Mouse (Mus musculus): ENCODE measurements at regions not wholly inside any gene's neighbourhood (a gene's known extent, or its start where the extent isn't known, plus 50 kb on each side); places are given as distances from the start of the nearest gene placed in this dataset.

GRCm38 (mm10) chr13:57087966-57088365 lies 192.2 kb upstream of the Trpc7 start:
- Histone ChIP-seq H3K4me3 (ENCODE audit: low read depth, low read length) (no peak overlapping the region), H3K4me2 (replicated peaks; ENCODE audit: low read depth, low read length) (no peak overlapping the region), H3K9ac (replicated peaks; ENCODE audit: low read depth, low read length) (no peak overlapping the region), H3K9me3 (ENCODE audit: control insufficient read depth, low read depth, low read length) (no peaks in the 10 kb centered on the region), H3K27me3 (ENCODE audit: control insufficient read depth, insufficient read depth, low read length) (no peaks in the 10 kb centered on the region), H3K36me3 (ENCODE audit: control insufficient read depth, insufficient read depth, low read length) (no peaks in the 10 kb centered on the region), H3K4me1 (ENCODE audit: control insufficient read depth, insufficient read depth, low read length) (no peaks in the 10 kb centered on the region), H3K27ac (ENCODE audit: low read length) (no peak overlapping the region)
- WGBS: 84% methylated on average over 6 of the region's 6 CpGs
- no peak for ATAC-seq (ENCODE audit: insufficient number of reproducible peaks, insufficient read depth, low FRiP score, low read depth)

GRCm38 (mm10) chr13:57087398-57087797 lies 191.6 kb upstream of the Trpc7 start:
- H3K4me1 ChIP-seq (ENCODE audit: control insufficient read depth, insufficient read depth, low read length): no peaks in the 10 kb centered on the region
- no peak overlapping the region for H3K4me3 ChIP-seq (ENCODE audit: low read depth, low read length)
- H3K27ac ChIP-seq (ENCODE audit: low read length): no peak overlapping the region
- H3K9me3 ChIP-seq (ENCODE audit: control insufficient read depth, low read depth, low read length): no peaks in the 10 kb centered on the region
- H3K36me3 ChIP-seq (ENCODE audit: control insufficient read depth, insufficient read depth, low read length): no peaks in the 10 kb centered on the region
- H3K9ac ChIP-seq (replicated peaks; ENCODE audit: low read depth, low read length): no peak overlapping the region
- WGBS: 51% methylated on average over 5 of the region's 5 CpGs
- no peak for ATAC-seq (ENCODE audit: insufficient number of reproducible peaks, insufficient read depth, low FRiP score, low read depth)
- no peaks in the 10 kb centered on the region for H3K27me3 ChIP-seq (ENCODE audit: control insufficient read depth, insufficient read depth, low read length)
- no peak overlapping the region for H3K4me2 ChIP-seq (replicated peaks; ENCODE audit: low read depth, low read length)

- no peak for ATAC-seq (ENCODE audit: insufficient number of reproducible peaks, insufficient read depth, low FRiP score, low read depth)
- Histone ChIP-seq H3K36me3 (ENCODE audit: control insufficient read depth, insufficient read depth, low read length) (no peaks in the 10 kb centered on the region), H3K9ac (replicated peaks; ENCODE audit: low read depth, low read length) (no peak overlapping the region), H3K9me3 (ENCODE audit: control insufficient read depth, low read depth, low read length) (no peaks in the 10 kb centered on the region), H3K27me3 (ENCODE audit: control insufficient read depth, insufficient read depth, low read length) (no peaks in the 10 kb centered on the region), H3K4me1 (ENCODE audit: control insufficient read depth, insufficient read depth, low read length) (no peaks in the 10 kb centered on the region), H3K4me3 (ENCODE audit: low read depth, low read length) (no peak overlapping the region), H3K27ac (ENCODE audit: low read length) (no peak overlapping the region), H3K4me2 (replicated peaks; ENCODE audit: low read depth, low read length) (no peak overlapping the region)
- WGBS: 74% methylated on average over 5 of the region's 5 CpGs
These were observed 188.0 kb upstream of the Trpc7 start for GRCm38 (mm10) chr13:57083751-57084150.

- Histone ChIP-seq H3K4me1 (ENCODE audit: control insufficient read depth, insufficient read depth, low read length) (no peaks in the 10 kb centered on the region), H3K9me3 (ENCODE audit: control insufficient read depth, low read depth, low read length) (no peaks in the 10 kb centered on the region), H3K27ac (ENCODE audit: low read length) (no peak overlapping the region), H3K27me3 (ENCODE audit: control insufficient read depth, insufficient read depth, low read length) (no peaks in the 10 kb centered on the region), H3K4me2 (replicated peaks; ENCODE audit: low read depth, low read length) (no peak overlapping the region), H3K4me3 (ENCODE audit: low read depth, low read length) (no peak overlapping the region), H3K36me3 (ENCODE audit: control insufficient read depth, insufficient read depth, low read length) (no peaks in the 10 kb centered on the region), H3K9ac (replicated peaks; ENCODE audit: low read depth, low read length) (no peak overlapping the region)
- ATAC-seq (ENCODE audit: insufficient number of reproducible peaks, insufficient read depth, low FRiP score, low read depth): no peak
- WGBS: 87% methylated on average over 5 of the region's 5 CpGs
These were observed 174.7 kb upstream of the Trpc7 start for GRCm38 (mm10) chr13:57070479-57070878.

GRCm38 (mm10) chr13:57061656-57062055 lies 165.9 kb upstream of the Trpc7 start:
- no peak overlapping the region for H3K9ac ChIP-seq (replicated peaks; ENCODE audit: low read depth, low read length)
- no peak overlapping the region for H3K4me2 ChIP-seq (replicated peaks; ENCODE audit: low read depth, low read length)
- no peaks in the 10 kb centered on the region for H3K27me3 ChIP-seq (ENCODE audit: control insufficient read depth, insufficient read depth, low read length)
- no peaks in the 10 kb centered on the region for H3K9me3 ChIP-seq (ENCODE audit: control insufficient read depth, low read depth, low read length)
- H3K36me3 ChIP-seq (ENCODE audit: control insufficient read depth, insufficient read depth, low read length): no peaks in the 10 kb centered on the region
- WGBS: 74% methylated on average over 9 of the region's 9 CpGs
- ATAC-seq (ENCODE audit: insufficient number of reproducible peaks, insufficient read depth, low FRiP score, low read depth): no peak
- H3K27ac ChIP-seq (ENCODE audit: low read length): no peak overlapping the region
- no peak overlapping the region for H3K4me3 ChIP-seq (ENCODE audit: low read depth, low read length)
- no peaks in the 10 kb centered on the region for H3K4me1 ChIP-seq (ENCODE audit: control insufficient read depth, insufficient read depth, low read length)

GRCm38 (mm10) chr13:57061074-57061473 lies 165.3 kb upstream of the Trpc7 start:
- H3K27ac ChIP-seq (ENCODE audit: low read length): no peak overlapping the region
- no peak overlapping the region for H3K4me2 ChIP-seq (replicated peaks; ENCODE audit: low read depth, low read length)
- H3K9ac ChIP-seq (replicated peaks; ENCODE audit: low read depth, low read length): no peak overlapping the region
- no peak for ATAC-seq (ENCODE audit: insufficient number of reproducible peaks, insufficient read depth, low FRiP score, low read depth)
- no peaks in the 10 kb centered on the region for H3K27me3 ChIP-seq (ENCODE audit: control insufficient read depth, insufficient read depth, low read length)
- no peaks in the 10 kb centered on the region for H3K9me3 ChIP-seq (ENCODE audit: control insufficient read depth, low read depth, low read length)
- WGBS: 63% methylated on average over 7 of the region's 7 CpGs
- no peaks in the 10 kb centered on the region for H3K4me1 ChIP-seq (ENCODE audit: control insufficient read depth, insufficient read depth, low read length)
- no peaks in the 10 kb centered on the region for H3K36me3 ChIP-seq (ENCODE audit: control insufficient read depth, insufficient read depth, low read length)
- H3K4me3 ChIP-seq (ENCODE audit: low read depth, low read length): no peak overlapping the region

GRCm38 (mm10) chr13:57056786-57057185 lies 161.0 kb upstream of the Trpc7 start:
- no peak for ATAC-seq (ENCODE audit: insufficient number of reproducible peaks, insufficient read depth, low FRiP score, low read depth)
- H3K4me3 ChIP-seq (ENCODE audit: low read depth, low read length): no peak overlapping the region
- WGBS: 81% methylated on average over 15 of the region's 15 CpGs

GRCm38 (mm10) chr13:57055409-57056195 lies 159.8 kb upstream of the Trpc7 start:
- H3K9ac ChIP-seq (replicated peaks; ENCODE audit: low read depth, low read length): no peak overlapping the region
- no peak overlapping the region for H3K27ac ChIP-seq (ENCODE audit: low read length)
- H3K36me3 ChIP-seq (ENCODE audit: control insufficient read depth, insufficient read depth, low read length): no peaks in the 10 kb centered on the region
- H3K4me3 ChIP-seq (ENCODE audit: low read depth, low read length): no peak overlapping the region
- ATAC-seq (ENCODE audit: insufficient number of reproducible peaks, insufficient read depth, low FRiP score, low read depth): no peak
- H3K4me1 ChIP-seq (ENCODE audit: control insufficient read depth, insufficient read depth, low read length): peaks cover 5% of the 10 kb centered on the region; the same call in 1 of the 2 replicates
- 61% methylated on average over 12 of the region's 12 CpGs for WGBS
- H3K9me3 ChIP-seq (ENCODE audit: control insufficient read depth, low read depth, low read length): no peaks in the 10 kb centered on the region
- H3K4me2 ChIP-seq (replicated peaks; ENCODE audit: low read depth, low read length): no peak overlapping the region
- no peaks in the 10 kb centered on the region for H3K27me3 ChIP-seq (ENCODE audit: control insufficient read depth, insufficient read depth, low read length)

More at GRCm38 (mm10) chr13:57056786-57057185, 161.0 kb upstream of the Trpc7 start:
- Histone ChIP-seq H3K9me3 (ENCODE audit: control insufficient read depth, low read depth, low read length) (no peaks in the 10 kb centered on the region), H3K4me1 (ENCODE audit: control insufficient read depth, insufficient read depth, low read length) (peaks cover 5% of the 10 kb centered on the region; the same call in 1 of the 2 replicates), H3K27ac (ENCODE audit: low read length) (no peak overlapping the region), H3K4me2 (replicated peaks; ENCODE audit: low read depth, low read length) (no peak overlapping the region), H3K9ac (replicated peaks; ENCODE audit: low read depth, low read length) (no peak overlapping the region), H3K36me3 (ENCODE audit: control insufficient read depth, insufficient read depth, low read length) (no peaks in the 10 kb centered on the region), H3K27me3 (ENCODE audit: control insufficient read depth, insufficient read depth, low read length) (no peaks in the 10 kb centered on the region)

- Histone ChIP-seq H3K27me3 (ENCODE audit: control insufficient read depth, insufficient read depth, low read length) (no peaks in the 10 kb centered on the region), H3K36me3 (ENCODE audit: control insufficient read depth, insufficient read depth, low read length) (no peaks in the 10 kb centered on the region), H3K4me1 (ENCODE audit: control insufficient read depth, insufficient read depth, low read length) (peaks cover 5% of the 10 kb centered on the region; the same call in 1 of the 2 replicates), H3K4me2 (replicated peaks; ENCODE audit: low read depth, low read length) (no peak overlapping the region), H3K9ac (replicated peaks; ENCODE audit: low read depth, low read length) (no peak overlapping the region), H3K4me3 (ENCODE audit: low read depth, low read length) (no peak overlapping the region), H3K9me3 (ENCODE audit: control insufficient read depth, low read depth, low read length) (no peaks in the 10 kb centered on the region), H3K27ac (ENCODE audit: low read length) (no peak overlapping the region)
- ATAC-seq (ENCODE audit: insufficient number of reproducible peaks, insufficient read depth, low FRiP score, low read depth): no peak
- WGBS: 72% methylated on average over 4 of the region's 4 CpGs
These were observed 157.6 kb upstream of the Trpc7 start for GRCm38 (mm10) chr13:57053361-57053760.

Measured in stomach, embryonic 14.5 days (tissue).